Mouse (Mus musculus): ENCODE measurements at regions not wholly inside any gene's neighbourhood (a gene's known extent, or its start where the extent isn't known, plus 50 kb on each side); places are given as distances from the start of the nearest gene placed in this dataset.

- Histone ChIP-seq H3K9ac (ENCODE audit: control insufficient read depth, low read depth, low read length, poor library complexity, severe bottlenecking) (no peak overlapping the region), H3K27me3 (ENCODE audit: control insufficient read depth in 1 of 2, insufficient read depth in 2 of 2, low read length in 2 of 2) (no peaks in the 10 kb centered on the region), H3K27ac (ENCODE audit: control insufficient read depth, low read depth, low read length) (no peak overlapping the region), H3K4me3 (ENCODE audit: control insufficient read depth in 1 of 2, insufficient read depth in 1 of 2, low read depth in 2 of 2, low read length in 2 of 2) (no peak overlapping the region), H3K79me2 (ENCODE audit: control insufficient read depth, insufficient read depth, low read length, poor library complexity) (no peaks in the 10 kb centered on the region), H3K36me3 (ENCODE audit: control insufficient read depth in 1 of 2, insufficient read depth in 2 of 2, low read length in 2 of 2) (no peaks in the 10 kb centered on the region; a peak in 1 of 4 replicates), H3K4me1 (ENCODE audit: control insufficient read depth in 1 of 2, insufficient read depth in 2 of 2, low read length in 2 of 2) (peaks cover 0 to 6% of the 10 kb centered on the region in 2 experiments; a peak in 2 of 4 replicates), H3K9me3 (replicated peaks; ENCODE audit: insufficient read depth, low read length) (no peaks in the 10 kb centered on the region)
- TF ChIP-seq USF1 (IDR thresholded peaks at IDR 0.05; ENCODE audit: low read depth, low read length) = no peak
- no peak for TF ChIP-seq MYC (IDR thresholded peaks at IDR 0.05; ENCODE audit: low read depth, low read length)
- TF ChIP-seq ELF1 (IDR thresholded peaks at IDR 0.05; ENCODE audit: low read depth, low read length) = no peak
- no peak for TF ChIP-seq NRF1 (IDR thresholded peaks at IDR 0.05; ENCODE audit: insufficient read depth, low read depth, low read length, poor library complexity, severe bottlenecking)
- no peak for TF ChIP-seq TBP (IDR thresholded peaks at IDR 0.05; ENCODE audit: low read depth, low read length)
- TF ChIP-seq GATA1 (IDR thresholded peaks at IDR 0.05; ENCODE audit: low read depth, low read length) = no peak
- no peak for TF ChIP-seq MAX (IDR thresholded peaks at IDR 0.05; ENCODE audit: low read length)
- no peak for TF ChIP-seq CHD1 (IDR thresholded peaks at IDR 0.05; ENCODE audit: low read depth, low read length)
- no peak for TF ChIP-seq SIN3A (IDR thresholded peaks at IDR 0.05; ENCODE audit: low read length)
- TF ChIP-seq MYB (IDR thresholded peaks at IDR 0.05; ENCODE audit: low read depth, low read length) = no peak
- no peak for DNase-seq (ENCODE audit: low read depth, low spot score)
Observed at GRCm38 (mm10) chr5:136642208-136642607, 50.7 kb upstream of the Myl10 start.

All from MEL (cell line).